Mouse (Mus musculus): Measurements from ENCODE around the gene Bahcc1. TPM values are rescaled to one million over a fixed set of nuclear protein-coding genes. Genes with fewer than 3 reads are reported as not detected.

Bahcc1 gene
- total RNA-seq, 1 experiment = 11.7 TPM

DNA sequence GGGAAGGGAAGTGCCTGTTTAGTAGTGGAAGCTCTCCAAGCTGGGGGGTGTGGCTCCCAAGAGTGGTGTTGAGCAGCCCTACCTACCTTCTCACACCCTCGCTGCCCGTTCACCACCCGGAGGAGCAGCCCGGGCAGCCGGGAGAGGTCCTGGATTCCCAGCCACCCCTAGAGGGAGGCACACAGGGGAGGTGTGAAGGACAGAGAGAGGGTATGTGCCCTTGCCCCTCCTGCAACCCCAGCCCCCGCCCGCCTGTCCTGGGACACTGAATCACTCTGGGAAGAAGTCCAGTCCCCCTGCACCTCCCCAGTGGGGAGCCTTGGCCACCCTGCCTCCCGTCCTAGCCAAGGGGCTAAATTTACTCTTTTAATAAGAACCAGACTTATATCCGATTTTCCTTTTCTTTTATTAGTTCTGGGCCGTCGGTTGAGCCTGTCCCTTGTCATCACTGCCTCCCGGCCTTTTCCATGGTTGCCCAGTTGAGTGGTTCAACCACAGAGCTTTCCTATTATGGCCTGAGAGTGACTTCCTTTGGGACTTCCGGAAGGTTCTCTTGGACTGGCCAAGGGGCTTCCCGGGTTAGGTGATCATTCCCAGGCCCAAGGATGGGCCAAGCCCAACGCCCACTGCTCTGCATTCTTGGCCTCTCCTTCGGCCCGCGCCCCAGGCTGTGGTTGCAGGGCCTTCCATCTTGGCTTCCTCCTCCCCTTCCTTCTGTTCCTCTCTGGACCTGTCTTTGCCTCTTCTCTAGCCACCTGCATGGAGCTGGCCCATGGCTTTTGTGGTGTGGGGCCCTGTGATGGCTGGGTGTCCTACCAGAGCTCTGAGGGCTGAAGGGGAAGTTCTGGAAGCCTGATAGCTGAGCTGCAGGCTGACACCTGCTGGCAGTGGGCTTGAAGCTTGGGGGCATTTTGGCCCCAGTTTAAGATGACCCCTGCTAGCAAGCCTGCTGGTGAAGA lies 18.5 kb downstream of the Bahcc1 start:
- TF ChIP-seq HCFC1 (IDR thresholded peaks at IDR 0.05; ENCODE audit: borderline replicate concordance, insufficient read depth, low read length) (no peak), CHD2 (IDR thresholded peaks at IDR 0.05; ENCODE audit: low read depth, low read length) (no peak), ZNF384 (IDR thresholded peaks at IDR 0.05; ENCODE audit: low read depth, low read length) (no peak), ZC3H11A (IDR thresholded peaks at IDR 0.05; ENCODE audit: borderline replicate concordance, low read depth, low read length) (no peak), MAFK (IDR thresholded peaks at IDR 0.05; ENCODE audit: insufficient read depth, low read depth, low read length) (no peak)
- no peak overlapping the region for H3K4me3 ChIP-seq (ENCODE audit: insufficient read depth in 1 of 2, low read depth in 1 of 2, low read length in 2 of 2, poor library complexity in 1 of 2, severe bottlenecking in 1 of 2)

DNA sequence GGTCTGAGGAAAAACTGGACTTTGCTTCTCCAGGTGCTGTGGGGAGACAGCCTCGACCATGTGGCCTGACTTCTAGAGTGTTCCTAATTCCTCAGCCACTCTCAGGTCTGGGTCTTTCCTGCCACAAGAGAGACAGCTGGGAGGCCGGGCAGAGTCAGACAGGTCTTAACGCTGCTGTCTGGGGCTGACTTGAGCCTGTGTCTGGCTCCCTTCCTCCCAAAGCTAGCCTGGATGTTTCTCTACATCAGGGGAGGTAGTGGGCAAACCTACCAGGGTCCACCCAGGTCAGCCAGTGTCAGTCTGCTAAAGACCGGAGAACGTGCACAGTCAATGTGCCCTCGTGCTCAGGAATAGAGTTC lies 19.2 kb downstream of the Bahcc1 start:
- Histone ChIP-seq H3K9ac (ENCODE audit: insufficient read depth, low read depth, low read length, poor library complexity, severe bottlenecking) (no peak overlapping the region), H3K9me3 (ENCODE audit: control insufficient read depth, insufficient read depth, low read depth, low read length) (no peaks in the 10 kb centered on the region), H3K4me3 (ENCODE audit: insufficient read depth in 1 of 2, low read depth in 1 of 2, low read length in 2 of 2, poor library complexity in 1 of 2, severe bottlenecking in 1 of 2) (0 out of 4 replicates have a peak overlapping the region, but pooled peaks of 1 of the 2 experiments have one; percentile 1), H3K4me1 (ENCODE audit: control insufficient read depth in 2 of 2, insufficient read depth in 2 of 2, low read length in 2 of 2, poor library complexity in 1 of 2) (peaks cover 11 to 59% of the 10 kb centered on the region in 2 experiments; a peak in 3 of 4 replicates), H3K36me3 (ENCODE audit: control insufficient read depth, insufficient read depth, low read length, poor library complexity, severe bottlenecking) (no peaks in the 10 kb centered on the region), H3K27ac (ENCODE audit: insufficient read depth, low read depth, low read length, poor library complexity, severe bottlenecking) (peak overlapping the region; percentile 68; the same call in 1 of the 2 replicates)
- no peak for TF ChIP-seq ZC3H11A (IDR thresholded peaks at IDR 0.05; ENCODE audit: borderline replicate concordance, low read depth, low read length)
- no peak for TF ChIP-seq CHD2 (IDR thresholded peaks at IDR 0.05; ENCODE audit: low read depth, low read length)
- no peak for TF ChIP-seq ZNF384 (IDR thresholded peaks at IDR 0.05; ENCODE audit: low read depth, low read length)
- TF ChIP-seq HCFC1 (IDR thresholded peaks at IDR 0.05; ENCODE audit: borderline replicate concordance, insufficient read depth, low read length) = no peak
- TF ChIP-seq MAFK (IDR thresholded peaks at IDR 0.05; ENCODE audit: insufficient read depth, low read depth, low read length) = no peak
- DNase-seq (ENCODE audit: low read depth, low spot score) = no peak
- in situ Hi-C loops (cut with MboI; ENCODE audit: low sequenced_read_pairs in 2 of 2, unreplicated experiment in 2 of 2) = no loop called here

More for the DNA sequence above, 18.5 kb downstream of the Bahcc1 start:
- peaks cover 11 to 57% of the 10 kb centered on the region in 2 experiments; a peak in 3 of 4 replicates for H3K4me1 ChIP-seq (ENCODE audit: control insufficient read depth in 2 of 2, insufficient read depth in 2 of 2, low read length in 2 of 2, poor library complexity in 1 of 2)
- no peak overlapping the region for H3K9ac ChIP-seq (ENCODE audit: insufficient read depth, low read depth, low read length, poor library complexity, severe bottlenecking)
- no peaks in the 10 kb centered on the region for H3K36me3 ChIP-seq (ENCODE audit: control insufficient read depth, insufficient read depth, low read length, poor library complexity, severe bottlenecking)
- H3K27ac ChIP-seq (ENCODE audit: insufficient read depth, low read depth, low read length, poor library complexity, severe bottlenecking) = peak overlapping the region; percentile 68; the same call in 1 of the 2 replicates
- no peaks in the 10 kb centered on the region for H3K9me3 ChIP-seq (ENCODE audit: control insufficient read depth, insufficient read depth, low read depth, low read length)
- in situ Hi-C loops (cut with MboI; ENCODE audit: low sequenced_read_pairs in 2 of 2, unreplicated experiment in 2 of 2) = no loop called here
- no peak for DNase-seq (ENCODE audit: low read depth, low spot score)

DNA sequence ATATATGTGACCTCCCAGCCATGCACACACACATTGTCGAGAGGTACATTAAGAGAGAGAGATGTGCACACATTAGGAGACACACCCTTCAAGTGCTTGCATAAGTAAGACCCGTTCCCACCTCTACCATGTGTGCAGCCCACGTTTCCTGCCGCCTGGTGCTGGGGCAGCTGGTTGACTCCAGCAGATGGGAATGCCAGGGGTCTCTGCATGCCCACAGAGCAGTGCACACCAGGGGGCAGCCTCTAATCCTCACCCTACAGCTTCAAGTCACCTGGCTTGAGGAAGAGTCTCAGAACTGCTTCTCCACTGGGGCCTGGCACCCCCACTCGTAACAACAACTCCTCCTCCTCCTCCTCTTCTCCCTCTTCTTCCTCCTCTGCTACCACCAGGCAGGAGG lies 19.7 kb downstream of the Bahcc1 start:
- in situ Hi-C loops (cut with MboI; ENCODE audit: low sequenced_read_pairs in 2 of 2, unreplicated experiment in 2 of 2) = no loop called here
- no peaks in the 10 kb centered on the region; the same call in 1 of the 2 replicates for H3K36me3 ChIP-seq (ENCODE audit: control insufficient read depth, insufficient read depth, low read length, poor library complexity, severe bottlenecking)
- H3K27ac ChIP-seq (ENCODE audit: insufficient read depth, low read depth, low read length, poor library complexity, severe bottlenecking) = peak overlapping the region; percentile 68
- no peaks in the 10 kb centered on the region for H3K9me3 ChIP-seq (ENCODE audit: control insufficient read depth, insufficient read depth, low read depth, low read length)
- DNase-seq (ENCODE audit: low read depth, low spot score) = no peak
- H3K4me1 ChIP-seq (ENCODE audit: control insufficient read depth in 2 of 2, insufficient read depth in 2 of 2, low read length in 2 of 2, poor library complexity in 1 of 2) = peaks cover 11 to 60% of the 10 kb centered on the region in 2 experiments; a peak in 3 of 4 replicates
- TF ChIP-seq HCFC1 (IDR thresholded peaks at IDR 0.05; ENCODE audit: borderline replicate concordance, insufficient read depth, low read length) = no peak
- no peak for TF ChIP-seq MAFK (IDR thresholded peaks at IDR 0.05; ENCODE audit: insufficient read depth, low read depth, low read length)
- TF ChIP-seq CHD2 (IDR thresholded peaks at IDR 0.05; ENCODE audit: low read depth, low read length) = no peak
- TF ChIP-seq ZC3H11A (IDR thresholded peaks at IDR 0.05; ENCODE audit: borderline replicate concordance, low read depth, low read length) = no peak
- TF ChIP-seq ZNF384 (IDR thresholded peaks at IDR 0.05; ENCODE audit: low read depth, low read length) = no peak
- H3K4me3 ChIP-seq (ENCODE audit: insufficient read depth in 1 of 2, low read depth in 1 of 2, low read length in 2 of 2, poor library complexity in 1 of 2, severe bottlenecking in 1 of 2) = 0 out of 4 replicates have a peak overlapping the region, but pooled peaks of 1 of the 2 experiments have one; percentile 1
- H3K9ac ChIP-seq (ENCODE audit: insufficient read depth, low read depth, low read length, poor library complexity, severe bottlenecking) = no peak overlapping the region

DNA sequence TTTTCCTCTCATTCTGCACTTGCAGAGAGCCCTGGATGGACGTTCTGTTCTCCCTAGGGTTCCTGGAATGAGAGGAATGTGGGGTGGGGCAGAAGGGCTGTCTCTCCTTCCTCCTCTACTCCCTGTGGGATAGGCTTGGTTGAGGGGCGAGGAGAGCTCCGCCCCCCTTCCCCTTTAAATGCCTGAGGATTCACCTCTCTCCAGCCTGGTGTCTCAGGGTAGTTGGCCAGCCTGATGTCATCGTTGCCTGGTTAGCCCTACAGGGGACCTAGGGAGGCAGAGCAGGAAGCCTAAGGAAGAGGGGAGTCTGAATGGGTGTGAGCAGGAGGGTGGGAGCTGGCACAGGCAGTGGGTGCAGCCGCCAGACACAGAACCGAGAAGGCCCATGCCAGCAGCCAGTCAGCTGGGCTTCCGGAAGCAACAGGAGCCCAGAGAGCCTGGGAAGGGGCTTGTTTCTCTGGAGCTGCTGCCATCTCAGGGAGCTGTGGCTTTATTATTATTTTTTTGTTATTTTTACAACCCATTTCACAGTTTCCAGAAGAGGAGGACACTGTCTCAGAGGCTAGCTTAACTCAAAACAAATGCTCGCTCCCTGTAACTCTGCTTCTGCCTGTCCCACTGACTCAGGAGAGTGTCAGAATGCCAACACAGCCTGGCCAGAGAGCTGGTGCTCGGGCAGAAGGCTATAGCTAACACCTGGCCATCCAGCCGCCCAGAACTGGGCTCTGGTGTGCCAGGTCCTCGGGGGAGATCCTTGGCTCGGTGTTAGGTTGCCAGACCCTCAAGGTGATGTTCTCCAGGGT lies 20.3 kb downstream of the Bahcc1 start:
- Histone ChIP-seq H3K36me3 (ENCODE audit: control insufficient read depth, insufficient read depth, low read length, poor library complexity, severe bottlenecking) (no peaks in the 10 kb centered on the region; the same call in 1 of the 2 replicates), H3K9me3 (ENCODE audit: control insufficient read depth, insufficient read depth, low read depth, low read length) (no peaks in the 10 kb centered on the region), H3K4me3 (ENCODE audit: insufficient read depth in 1 of 2, low read depth in 1 of 2, low read length in 2 of 2, poor library complexity in 1 of 2, severe bottlenecking in 1 of 2) (peak overlapping the region in 1 of 2 experiments; percentile 40; a peak in 1 of 4 replicates), H3K9ac (ENCODE audit: insufficient read depth, low read depth, low read length, poor library complexity, severe bottlenecking) (peak overlapping the region; percentile 52; the same call in 1 of the 2 replicates), H3K4me1 (ENCODE audit: control insufficient read depth in 2 of 2, insufficient read depth in 2 of 2, low read length in 2 of 2, poor library complexity in 1 of 2) (peaks cover 11 to 58% of the 10 kb centered on the region in 2 experiments; a peak in 3 of 4 replicates), H3K27ac (ENCODE audit: insufficient read depth, low read depth, low read length, poor library complexity, severe bottlenecking) (peak overlapping the region; percentile 86)
- TF ChIP-seq CHD2 (IDR thresholded peaks at IDR 0.05; ENCODE audit: low read depth, low read length) (peak; percentile 43; the same call in 1 of the 2 replicates), MAFK (IDR thresholded peaks at IDR 0.05; ENCODE audit: insufficient read depth, low read depth, low read length) (no peak)
- in situ Hi-C loops (cut with MboI; ENCODE audit: low sequenced_read_pairs in 2 of 2, unreplicated experiment in 2 of 2) = no loop called here
- DNase-seq (ENCODE audit: low read depth, low spot score) = peak; percentile 90

All from ES-E14 (cell line).